Mouse (Mus musculus) embryo, embryonic 11.5 days (tissue): Measurements from ENCODE around the gene Nat10.

Experiments used
- DNase-seq: peaks from one replicate; pipeline ENCODE4 v3.0.0-alpha.2; 2012; ENCODE audit warnings: low read depth, low spot score

The Nat10 gene

DNA sequence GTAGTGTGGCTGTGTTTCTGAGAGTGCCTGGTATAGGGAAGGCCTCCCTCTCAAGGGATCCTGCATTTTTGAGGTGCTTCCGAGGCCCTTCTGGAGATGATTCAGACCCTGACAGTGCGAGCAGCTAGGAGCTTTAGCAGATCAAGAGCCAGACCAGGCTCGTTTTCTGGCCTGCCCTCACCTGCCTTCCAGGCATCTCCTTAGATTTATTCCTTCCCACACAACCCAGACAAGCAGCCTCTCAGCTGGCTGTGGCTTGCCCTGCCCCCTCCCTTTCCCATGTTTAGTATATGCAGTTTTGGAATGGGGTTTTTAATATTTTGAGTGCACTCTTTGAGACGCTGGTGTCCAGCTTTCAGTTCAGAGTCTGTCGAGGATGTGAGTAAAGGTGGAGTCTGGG is 70.2 kb downstream of the Nat10 start:
- DNase-seq = no peak

DNA sequence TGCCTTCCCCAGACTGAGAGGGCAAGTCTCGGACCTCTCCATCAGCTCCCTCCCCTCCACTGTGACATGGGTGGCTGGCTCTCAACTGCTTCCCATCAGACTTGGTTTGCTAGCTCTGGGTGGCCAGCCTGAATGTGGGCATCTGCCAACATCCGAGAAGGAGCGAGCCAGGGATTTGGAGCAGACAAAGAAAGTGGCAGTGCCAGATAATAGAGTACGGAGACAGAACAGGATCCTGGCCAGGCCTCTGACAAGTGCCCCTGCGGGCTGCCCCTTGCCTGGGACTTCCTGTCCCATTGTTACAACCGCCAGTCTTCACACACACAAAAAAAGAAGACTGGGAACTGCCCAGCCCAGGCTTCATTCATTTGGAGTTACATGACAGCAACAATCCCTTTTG is 70.6 kb downstream of the Nat10 start:
- DNase-seq = no peak

DNA sequence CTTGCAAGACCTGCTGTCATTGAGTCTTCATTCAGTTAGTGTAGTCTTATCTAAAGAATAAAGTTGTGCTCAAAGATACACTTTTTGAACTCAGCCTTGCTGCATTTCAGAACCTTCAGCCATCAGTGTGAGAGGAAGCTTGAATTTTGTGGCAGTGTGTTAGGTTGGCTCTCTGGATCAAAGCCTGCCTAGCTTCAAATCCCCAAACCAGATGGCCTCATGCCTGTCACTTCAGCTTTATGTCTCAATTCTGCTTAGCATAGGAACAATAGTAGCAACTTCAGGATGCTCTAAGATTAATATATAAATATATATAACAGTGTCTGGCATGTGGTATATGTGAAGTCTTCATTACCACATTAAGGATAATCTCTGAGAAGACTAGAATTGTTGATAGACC is 73.2 kb downstream of the Nat10 start:
- DNase-seq = no peak

DNA sequence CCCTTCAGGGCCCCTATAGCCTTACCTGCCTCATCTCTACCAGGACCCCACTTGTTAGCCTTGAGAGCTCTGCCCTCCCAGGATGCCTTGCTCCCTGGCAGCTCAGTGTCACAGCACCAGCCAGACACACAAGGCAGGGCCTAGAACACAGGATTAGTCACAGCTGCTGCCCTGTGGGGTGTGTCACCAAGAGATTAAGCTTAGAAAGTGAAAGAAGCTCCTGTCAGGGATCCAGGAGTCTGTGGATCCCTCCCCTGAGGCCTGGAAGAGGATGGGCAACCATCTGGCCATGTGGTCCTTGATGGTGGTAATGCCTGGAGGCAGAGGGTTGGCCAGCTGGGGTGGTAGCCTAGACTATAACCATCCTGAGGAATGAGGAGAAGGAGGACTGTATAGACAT is 73.9 kb downstream of the Nat10 start:
- DNase-seq = no peak

DNA sequence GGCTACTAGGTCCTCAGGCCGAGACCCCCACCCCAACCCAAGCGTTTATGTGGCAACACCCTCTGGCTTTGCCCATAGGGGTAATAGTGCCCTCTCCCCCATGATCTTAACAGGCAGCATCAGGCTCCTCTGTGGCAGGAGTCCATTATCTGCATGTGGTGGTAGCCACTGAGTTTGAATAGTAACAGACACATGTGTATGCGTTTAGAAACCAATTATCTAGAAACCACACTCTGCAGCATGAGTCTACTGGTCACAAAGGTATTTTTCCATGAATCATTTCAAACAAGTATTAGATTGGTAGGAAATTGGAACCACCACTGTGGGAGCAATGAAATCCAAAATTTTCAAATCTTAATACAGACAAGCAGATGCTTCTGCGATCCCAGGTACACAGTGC is 75.5 kb downstream of the Nat10 start:
- no peak for DNase-seq

DNA sequence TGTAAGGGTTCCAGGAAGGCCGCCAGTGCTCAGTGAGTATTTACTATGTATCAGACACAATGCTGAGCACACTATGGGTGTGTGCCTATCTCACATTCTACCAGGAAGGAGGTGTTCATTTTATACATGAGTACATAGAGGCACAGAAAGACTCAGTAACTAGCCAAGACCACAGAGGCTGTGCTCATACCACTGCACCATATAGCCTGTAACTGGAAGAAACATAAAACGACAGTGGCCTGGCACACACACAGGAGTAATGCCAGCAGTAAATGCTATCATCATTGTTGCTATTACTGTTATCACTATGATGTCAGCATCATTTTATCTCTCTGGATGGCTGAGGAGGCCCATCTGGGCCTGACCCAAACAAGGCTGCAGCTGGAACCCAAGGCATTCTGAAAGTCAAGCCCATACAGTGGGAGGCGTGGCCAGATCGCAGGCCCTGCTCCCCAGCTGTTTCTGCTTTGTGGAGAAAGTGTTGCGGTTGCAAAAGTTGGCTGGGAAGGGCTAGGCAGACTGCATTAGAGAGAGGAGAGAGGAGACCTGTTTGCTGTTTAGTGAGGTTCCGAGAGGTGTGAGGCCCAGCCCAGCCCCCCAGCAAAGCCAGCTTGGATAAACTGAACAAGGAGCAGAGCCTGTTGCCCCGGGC is 76.0 kb downstream of the Nat10 start:
- no peak for DNase-seq

DNA sequence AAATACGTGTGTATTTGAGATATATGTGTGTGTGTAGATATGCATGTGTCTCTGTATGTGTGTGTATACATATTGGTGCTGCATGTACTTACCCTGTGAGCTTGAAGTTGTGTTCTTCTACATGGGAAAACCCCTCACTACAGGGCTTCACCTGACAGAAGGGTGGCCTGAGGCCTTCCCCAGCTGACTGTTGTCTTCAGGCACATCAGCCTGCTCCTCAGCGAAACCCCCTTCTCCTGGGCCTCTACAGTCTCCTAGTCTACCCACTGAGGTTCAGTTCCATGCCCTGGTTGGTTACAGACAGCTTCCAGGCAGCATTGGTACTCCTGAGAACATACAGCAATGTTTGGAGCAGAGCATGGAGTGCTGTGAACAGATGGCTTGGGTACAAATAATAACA is 76.6 kb downstream of the Nat10 start:
- DNase-seq = no peak

DNA sequence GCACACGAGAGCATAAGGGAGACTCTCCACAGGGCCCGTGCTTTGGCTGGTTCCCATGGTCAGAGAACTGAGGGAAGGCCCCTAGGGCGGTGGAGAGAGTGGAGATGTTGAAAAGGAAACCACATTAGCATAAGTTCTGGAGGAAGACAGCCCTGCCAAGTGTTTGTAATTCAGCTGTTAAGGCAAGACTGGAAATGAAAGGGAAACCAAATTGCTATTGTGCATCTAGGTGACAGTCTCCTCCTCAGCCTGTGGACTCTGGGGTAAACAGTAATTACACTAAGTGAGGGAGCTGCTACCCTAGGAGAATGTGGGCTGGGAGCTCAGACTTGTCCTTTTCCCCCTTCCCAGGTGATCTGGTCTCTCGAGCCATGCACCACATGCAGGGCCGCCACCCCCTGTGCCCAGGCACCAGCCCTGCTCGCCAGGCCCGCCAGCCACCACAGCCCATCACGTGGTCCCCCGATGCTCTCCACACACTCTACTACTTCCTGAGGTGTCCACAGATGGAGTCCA is 78.1 kb downstream of the Nat10 start:
- no peak for DNase-seq

DNA sequence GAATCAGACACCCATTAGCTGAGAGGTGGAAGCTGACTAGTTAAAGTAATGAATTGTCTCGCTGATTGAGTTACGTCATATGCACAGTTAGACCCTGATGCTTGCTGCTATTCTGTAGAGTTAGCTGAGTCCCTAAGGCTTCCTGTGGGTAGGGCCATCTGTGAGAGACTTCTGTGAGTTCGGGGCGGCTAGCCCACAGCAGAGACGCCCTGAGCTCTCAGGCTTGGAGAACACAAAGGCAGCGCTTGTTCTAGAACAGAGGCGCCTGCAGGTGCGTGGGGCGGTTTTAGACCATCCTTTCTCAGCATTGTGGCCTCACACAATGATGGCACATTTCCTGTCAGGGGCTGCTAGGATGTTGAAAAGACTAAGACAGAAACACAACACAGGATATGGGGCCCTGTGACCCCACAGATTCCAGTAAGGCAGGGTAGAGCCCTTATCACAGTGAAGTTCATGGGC is 78.8 kb downstream of the Nat10 start:
- no peak for DNase-seq

DNA sequence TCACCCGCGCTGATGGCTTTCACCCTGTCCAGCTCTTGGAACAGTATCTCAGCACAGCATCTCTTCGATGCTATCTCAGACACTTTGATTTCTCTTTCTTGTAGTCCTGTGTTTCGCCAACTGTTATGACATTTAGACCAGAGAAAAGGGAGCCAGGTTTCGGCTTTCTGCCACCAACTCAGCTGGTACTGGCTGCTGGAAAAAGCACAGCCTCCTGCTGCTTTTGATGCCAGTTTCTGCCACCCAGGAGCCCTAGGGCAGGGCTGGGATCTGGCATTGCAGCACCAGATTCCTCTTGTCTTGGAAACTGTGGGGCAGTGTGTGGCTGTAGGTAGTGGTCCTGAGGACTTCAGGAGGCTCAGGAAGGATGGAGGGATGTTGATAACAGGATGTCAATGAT is 79.9 kb downstream of the Nat10 start:
- no peak for DNase-seq

DNA sequence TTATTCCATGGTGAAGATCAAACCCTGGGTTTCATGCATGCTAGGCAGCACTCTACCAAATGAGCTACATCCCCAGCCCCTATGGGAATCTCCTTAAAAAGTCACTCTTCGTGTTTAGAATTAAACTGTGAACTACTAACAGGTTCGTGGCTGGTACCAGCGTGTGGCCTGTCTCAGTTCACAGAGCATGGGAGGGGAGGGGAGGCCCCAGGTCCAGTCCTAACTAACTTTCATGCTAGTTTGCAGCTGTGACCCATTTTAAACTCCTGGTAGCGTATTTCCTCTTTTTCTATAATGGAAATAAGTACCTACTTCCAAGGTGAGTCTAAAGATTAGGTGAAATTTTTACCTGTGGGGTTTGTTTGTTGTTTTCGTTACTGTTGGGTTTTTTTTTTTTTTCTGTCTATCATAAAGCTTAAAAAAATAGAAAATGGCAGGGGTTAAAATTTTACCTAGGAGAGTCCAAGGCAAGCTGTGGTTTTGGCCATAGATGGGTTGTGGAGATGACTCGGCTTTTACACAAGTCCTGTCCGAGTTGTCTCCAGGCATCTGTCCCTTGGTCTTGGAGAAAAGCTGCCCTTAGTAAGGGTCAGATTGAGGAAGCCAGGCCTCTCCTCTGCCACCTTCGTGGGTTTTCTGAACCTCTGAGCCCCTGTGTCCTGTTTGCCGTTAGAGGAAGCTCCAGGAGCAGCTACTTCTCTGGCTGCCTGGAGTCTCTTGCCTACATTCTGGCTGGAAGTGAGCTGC is 80.5 kb downstream of the Nat10 start:
- DNase-seq = no peak

DNA sequence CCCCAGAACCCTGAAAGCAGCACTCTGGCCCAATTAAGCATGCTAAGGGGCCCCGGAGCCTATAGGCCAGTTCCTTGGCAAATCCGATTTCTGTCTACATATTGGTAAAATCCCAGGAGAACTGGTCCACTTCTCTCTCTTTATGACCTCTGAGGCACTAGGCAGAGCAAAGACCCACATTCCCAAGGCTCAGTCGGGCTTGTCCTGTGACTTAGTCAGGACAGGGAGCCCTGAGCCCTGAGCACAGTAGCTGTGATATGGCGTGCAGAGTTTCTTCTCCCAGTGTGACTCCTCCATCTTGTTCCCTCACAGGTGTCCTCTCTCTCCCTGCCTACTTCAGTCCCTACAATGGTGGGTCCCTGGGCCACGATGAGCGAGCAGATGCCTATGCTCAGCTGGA is 82.6 kb downstream of the Nat10 start:
- no peak for DNase-seq

DNA sequence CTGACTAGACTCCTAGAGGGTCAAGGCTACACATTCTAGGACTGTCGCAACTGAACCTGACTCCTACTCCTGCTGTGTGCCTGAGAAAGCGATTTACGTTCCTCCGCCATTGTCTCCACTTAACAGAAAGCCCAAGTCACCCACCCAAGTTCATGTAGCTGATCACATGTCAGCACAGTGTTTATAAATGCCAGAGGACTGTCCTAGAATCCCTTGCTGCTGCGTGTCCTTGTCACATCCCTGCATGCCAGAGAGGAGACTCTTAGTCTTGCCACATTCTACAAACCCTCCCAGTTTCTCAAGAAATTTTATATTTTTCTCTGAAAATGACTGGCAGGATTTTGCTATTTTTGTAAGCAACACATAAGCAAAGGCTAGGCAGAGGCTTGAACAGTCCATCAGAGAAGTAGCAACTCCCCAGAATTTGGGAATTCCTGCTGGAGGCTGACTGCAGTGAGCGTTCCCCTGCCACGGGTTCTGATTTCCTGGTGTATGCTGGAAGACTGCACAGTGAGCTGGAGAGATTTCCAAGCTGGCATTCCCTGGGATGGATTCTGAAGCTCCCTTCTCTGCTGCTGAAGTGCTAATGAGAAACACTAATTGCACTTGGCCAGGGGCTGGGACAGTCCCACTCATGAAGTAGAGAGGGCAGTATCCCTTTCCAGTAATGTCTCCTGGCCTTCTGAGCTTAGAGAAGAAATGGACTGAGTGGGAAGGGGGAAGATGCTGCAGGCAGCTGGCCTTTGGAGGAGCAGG is 83.3 kb downstream of the Nat10 start:
- no peak for DNase-seq

DNA sequence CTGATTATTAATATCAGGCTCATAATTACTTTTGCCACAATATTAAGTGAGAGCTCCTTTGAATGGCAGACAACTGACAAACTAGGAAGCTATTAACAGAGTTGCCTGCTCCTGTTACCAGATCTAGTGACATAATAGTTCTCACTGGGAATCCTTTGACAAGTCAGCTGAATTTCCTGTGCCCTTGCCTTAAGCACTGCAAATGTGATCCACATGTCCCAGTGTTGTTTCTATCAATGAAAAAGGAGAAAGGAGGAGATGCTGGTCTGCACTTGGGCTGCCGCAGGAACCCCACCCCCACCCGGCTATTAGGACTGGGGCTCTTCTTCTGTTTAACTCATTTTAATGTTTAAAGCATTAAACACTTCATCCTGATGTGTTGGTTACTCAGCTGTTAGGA is 84.3 kb downstream of the Nat10 start:
- no peak for DNase-seq

DNA sequence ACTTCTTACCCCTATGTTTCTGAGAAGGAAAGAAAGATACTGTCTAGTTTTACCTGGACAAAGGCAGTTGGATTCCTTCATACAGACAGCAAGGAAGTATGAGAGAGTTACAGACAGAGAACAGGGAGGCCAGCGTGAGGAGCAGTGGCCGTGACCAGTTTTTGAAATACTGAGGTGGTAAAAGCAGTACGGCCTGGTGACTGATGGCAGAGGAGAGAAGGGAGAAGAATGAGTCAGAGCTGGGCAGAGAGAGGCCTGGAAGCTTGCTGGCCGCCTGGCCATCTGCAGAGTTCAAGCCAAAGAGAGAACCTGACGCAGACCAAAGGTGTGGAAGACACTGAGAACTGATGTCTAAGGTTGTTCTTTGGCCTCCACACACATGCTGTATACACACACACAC is 85.7 kb downstream of the Nat10 start:
- no peak for DNase-seq

DNA sequence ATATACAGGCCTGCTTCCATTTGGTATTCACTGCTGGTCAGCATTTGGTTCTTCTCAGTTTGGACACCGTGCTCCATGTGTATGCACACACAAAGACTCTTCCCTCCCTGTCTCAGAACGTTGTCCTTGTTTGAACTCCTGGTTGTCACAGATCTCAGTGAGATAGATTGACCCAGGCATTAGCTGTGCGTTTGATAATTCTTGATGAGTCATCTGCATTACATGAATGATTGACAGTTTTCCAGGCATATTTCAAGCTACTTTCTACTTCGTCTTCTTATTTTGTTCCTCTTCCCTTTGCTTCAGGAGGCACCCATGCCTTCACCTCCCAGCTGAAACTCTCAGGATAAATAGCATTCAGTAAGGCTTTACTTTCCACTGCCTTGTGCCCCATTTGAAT is 87.5 kb downstream of the Nat10 start:
- no peak for DNase-seq

DNA sequence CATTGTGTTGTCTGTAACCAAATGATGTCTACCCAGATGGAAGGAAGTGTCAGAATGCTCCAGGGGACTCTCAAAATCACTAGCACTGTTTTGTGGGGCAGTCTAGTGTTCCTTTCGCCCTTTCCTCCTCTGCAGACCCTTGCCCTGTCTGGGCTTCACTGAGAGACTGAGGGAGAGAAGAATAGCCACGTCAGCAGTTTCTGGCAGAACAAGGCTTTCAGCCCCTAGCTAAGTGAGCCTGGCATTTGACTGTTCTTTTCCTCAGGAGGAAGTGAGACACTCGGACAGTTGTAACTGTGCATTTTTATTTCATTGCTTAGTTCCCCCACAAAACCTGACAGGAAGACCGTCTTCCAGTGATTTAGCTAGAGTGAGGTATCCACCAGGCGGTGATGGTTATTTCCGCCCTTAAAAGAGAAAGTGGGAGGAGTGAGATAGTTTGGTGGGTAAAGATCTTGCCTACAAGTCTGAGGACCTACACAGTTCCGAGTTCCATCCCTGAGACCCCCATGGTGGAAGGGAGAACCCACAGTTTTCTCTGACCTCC is 88.4 kb downstream of the Nat10 start:
- DNase-seq = no peak
